Mouse (Mus musculus) c-Kit-positive CD71-positive TER-119-negative erythroid progenitor cells, embryonic 14.5 days (primary cell): ENCODE results near the gene Olfr465-ps1.

Source experiments
- DNase-seq: peaks from one replicate; pipeline ENCODE4 v3.0.0-alpha.2; 2013; ENCODE audit warnings: low read depth

The Olfr465-ps1 gene

DNA sequence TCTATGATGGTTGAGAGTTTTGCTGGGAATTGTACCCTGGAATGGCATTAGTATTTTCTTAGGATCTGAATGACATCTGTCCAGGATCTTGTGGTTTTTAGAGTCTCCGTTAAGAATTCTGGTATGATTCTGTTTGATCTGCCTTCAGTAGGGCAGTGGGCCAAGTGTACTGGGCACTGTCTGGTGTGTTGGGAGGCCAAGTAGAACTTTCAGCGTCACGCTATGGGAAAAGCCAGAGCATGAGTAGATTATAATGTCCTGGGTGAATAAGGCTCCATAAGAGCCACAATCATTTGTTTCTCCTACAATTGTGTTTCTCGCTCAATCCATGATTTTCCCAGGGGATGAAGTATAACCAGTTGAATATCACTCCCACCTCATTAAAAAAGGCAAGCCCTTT, at the start of gene Olfr465-ps1:
TSS of gene Olfr465-ps1 (plus strand) at position 301 of the 400 bp plus-strand sequence.
- no peak for DNase-seq

DNA sequence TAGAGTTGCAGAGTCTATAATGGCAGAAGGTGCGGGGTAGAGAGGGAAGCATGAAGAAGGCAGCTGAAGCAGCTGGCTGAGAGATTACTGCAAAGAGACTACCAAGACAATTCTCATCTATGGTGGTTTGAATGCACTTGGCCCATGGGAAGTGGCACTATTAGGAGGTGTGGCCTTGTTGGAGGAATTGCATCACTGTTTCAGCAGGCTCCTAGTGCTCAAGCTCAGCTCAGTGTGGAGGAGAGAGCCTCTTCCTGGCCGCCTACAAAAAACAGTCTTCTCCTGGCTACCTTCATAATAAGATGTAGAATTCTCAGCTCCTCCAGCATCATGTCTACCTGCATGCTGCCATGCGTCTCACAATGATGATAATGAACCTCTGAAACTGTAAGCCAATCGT, 42.0 kb upstream of the Olfr465-ps1 start:
- no peak for DNase-seq

DNA sequence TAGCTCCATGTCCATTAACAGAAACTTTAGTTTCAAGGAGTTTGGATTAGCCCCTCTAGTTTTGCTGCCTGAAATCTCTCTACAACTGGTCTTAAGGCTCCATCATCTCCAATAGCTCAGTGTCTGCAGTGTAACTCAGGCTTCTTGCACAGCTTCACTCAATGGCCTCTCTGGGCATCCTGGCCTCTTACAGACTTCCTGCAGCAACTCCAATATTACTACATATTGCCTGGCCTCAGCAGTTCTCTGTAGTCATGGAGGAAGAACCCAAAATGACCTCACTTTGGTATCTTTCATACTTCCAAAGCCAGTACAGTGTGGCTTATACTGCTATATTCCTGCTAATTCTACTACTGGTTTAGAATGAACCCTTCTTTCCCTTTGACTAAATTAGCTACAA, 40.9 kb upstream of the Olfr465-ps1 start:
- no peak for DNase-seq

- DNase-seq, result no peak
Measured at GRCm38 (mm10) chr13:65100678-65101077, 37.2 kb upstream of the Olfr465-ps1 start.

- no peak for DNase-seq
Measured at GRCm38 (mm10) chr13:65101232-65101631, 36.7 kb upstream of the Olfr465-ps1 start.

DNA sequence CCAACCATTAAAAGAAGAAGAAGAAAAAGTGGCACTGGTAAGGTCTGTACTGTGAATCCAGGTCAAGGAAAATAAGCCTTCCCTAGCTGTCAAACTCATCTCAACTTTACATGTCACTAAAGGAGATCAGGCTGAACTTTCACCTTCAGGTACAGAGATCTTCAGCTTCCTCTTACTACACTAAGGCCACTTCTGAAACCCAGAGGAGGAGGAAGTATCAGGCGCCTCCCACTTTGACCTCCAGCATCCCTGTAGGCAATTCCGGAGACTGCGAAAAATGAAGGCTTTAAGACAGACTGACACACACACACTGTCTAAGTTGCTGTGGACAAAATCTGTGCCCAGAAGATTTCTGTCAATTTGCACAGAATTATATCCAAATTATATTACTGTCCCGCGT, 25.9 kb upstream of the Olfr465-ps1 start:
- no peak for DNase-seq

- DNase-seq, result peak; percentile 90
Measured at GRCm38 (mm10) chr13:65112459-65113110, 25.3 kb upstream of the Olfr465-ps1 start, which contains the start of gene Mfsd14b. TSS of gene Mfsd14b (minus strand) at chr13:65112975.

GRCm38 (mm10) chr13:65113239-65113638, 24.6 kb upstream of the Olfr465-ps1 start:
- no peak for DNase-seq

- no peak for DNase-seq
Measured at GRCm38 (mm10) chr13:65120984-65121383, 16.9 kb upstream of the Olfr465-ps1 start.

DNA sequence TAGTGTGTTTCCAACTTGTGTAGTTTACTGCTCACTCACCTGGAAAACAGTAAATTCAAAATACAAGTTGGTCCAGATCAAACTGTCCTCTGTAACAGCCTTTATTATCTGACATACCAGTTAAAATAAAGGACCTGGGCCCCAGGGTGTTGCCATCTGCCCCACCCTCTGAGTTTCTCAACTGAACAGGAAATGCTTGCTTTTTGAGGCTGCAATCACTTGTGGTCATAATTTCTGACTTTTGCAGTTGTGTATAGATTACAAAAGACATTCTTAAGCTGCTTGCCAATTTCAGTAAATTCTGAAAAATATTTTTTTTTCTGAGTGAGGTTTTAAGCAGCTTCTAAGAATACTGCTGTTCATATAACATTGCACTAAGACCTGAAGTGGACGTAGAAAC, 15.8 kb upstream of the Olfr465-ps1 start:
- peak; percentile 56 for DNase-seq

DNA sequence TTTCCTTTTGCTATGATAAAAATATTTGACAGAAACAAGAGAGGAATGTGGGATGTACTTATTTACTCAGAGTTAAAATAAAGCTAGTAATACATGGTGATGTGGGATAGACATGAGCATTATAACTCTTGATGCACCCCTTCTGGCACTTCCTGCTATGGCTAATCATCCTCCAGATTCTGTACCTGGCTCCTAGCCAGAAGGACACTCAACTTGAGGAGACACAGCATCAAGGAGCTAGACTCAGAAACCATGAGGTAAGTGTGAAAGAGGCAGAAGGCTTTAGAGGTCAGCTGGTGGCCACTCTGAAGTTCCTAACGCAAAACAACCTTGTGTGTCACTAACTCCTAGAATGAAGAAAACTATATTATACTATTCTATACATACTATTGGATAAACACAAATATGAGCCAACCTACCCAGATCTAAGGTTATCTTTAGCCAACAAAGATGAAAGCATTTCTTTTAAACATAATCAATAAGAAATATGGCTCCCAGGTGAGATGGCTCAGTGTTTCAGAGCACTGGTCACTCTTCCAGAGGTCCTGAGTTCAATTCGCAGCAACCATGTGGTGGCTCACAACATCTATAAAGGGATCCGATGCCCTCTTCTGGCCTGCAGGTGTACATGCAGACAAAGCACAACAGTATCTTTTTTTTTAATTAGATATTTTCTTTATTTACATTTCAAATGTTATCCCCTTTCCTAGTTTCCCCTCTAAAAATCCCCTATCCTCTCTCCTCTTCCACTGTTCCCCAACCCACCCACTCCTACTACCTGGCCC, 10.6 kb upstream of the Olfr465-ps1 start:
- no peak for DNase-seq

GRCm38 (mm10) chr13:65149940-65150339, 12.1 kb downstream of the Olfr465-ps1 start, which contains the start of gene Olfr466:
TSS of gene Olfr466 (plus strand) at chr13:65150240.
- DNase-seq, result no peak

GRCm38 (mm10) chr13:65174102-65174501, 36.2 kb downstream of the Olfr465-ps1 start:
- no peak for DNase-seq

- DNase-seq, result peak; percentile 49
Measured at GRCm38 (mm10) chr13:65175734-65176471, 38.0 kb downstream of the Olfr465-ps1 start.

- DNase-seq, result no peak
Measured at GRCm38 (mm10) chr13:65176472-65177091, 38.7 kb downstream of the Olfr465-ps1 start.
